Mouse (Mus musculus) stomach, postnatal 0 days (tissue): ENCODE measurements around the gene Arhgap24.

Source experiments
- CTCF ChIP-seq: IDR thresholded peaks from 2 replicates; pipeline ENCODE4 v1.5.1; 2016; ENCODE audit warnings: antibody characterized with exemption, low read depth, mild to moderate bottlenecking, moderate library complexity
- EP300 ChIP-seq: optimal IDR thresholded peaks from 2 replicates; pipeline ENCODE3; 2016; ENCODE audit warnings: antibody characterized with exemption

DNA sequence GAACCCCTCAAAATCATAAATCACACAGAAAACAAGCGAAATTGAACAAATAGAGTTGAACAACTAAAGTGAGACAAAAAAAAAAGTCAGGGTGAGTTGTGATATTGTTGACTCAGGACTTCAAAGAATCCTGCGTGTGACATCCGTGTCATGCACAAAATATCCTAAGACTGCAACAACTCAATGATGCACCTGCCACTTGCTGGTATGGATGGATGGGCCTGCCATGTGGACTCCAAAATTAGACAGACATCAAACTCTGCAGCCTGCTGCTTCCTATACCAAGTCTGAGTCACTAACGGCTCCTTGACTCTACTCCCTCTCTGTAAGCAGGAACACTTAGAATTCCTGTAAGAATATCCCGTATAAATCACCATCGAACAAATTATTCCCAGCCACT lies 321.6 kb downstream of the Arhgap24 start:
- no peak for TF ChIP-seq CTCF
- no peak for TF ChIP-seq EP300
